Mouse (Mus musculus) forebrain, postnatal 0 days (tissue): ENCODE data around the gene Prr5. TPM values are rescaled to one million over a fixed set of nuclear protein-coding genes. Genes with fewer than 3 reads are reported as not detected.

ENCODE experiments used
- ATAC-seq: fragments of 200-750 bp; cut with Nextera tagmentation; 2 replicates; pipeline ENCODE4 v1.8.0; 2017; ENCODE audit warnings: mild to moderate bottlenecking, moderate library complexity
- DNase-seq: peaks from one replicate; pipeline ENCODE4 v3.0.0-alpha.2; 2015
- H3K27ac ChIP-seq: fragments of 300-500 bp; sonication (generic); 2 replicates; pipeline ENCODE4 v1.5.1; 2014; ENCODE audit warnings: low read depth, mild to moderate bottlenecking, antibody characterized with exemption, low read length, moderate library complexity, mixed read lengths
- H3K27me3 ChIP-seq: fragments of 300-500 bp; sonication (generic); 2 replicates; pipeline ENCODE4 v1.6.1; 2014; ENCODE audit warnings: mild to moderate bottlenecking, low read length, mixed read lengths; ENCODE audit not compliant: insufficient read depth
- H3K36me3 ChIP-seq: fragments of 300-500 bp; sonication (generic); 2 replicates; pipeline ENCODE4 v1.6.1; 2014; ENCODE audit warnings: mild to moderate bottlenecking, moderate library complexity; ENCODE audit not compliant: insufficient read depth
- H3K4me1 ChIP-seq: fragments of 300-500 bp; sonication (generic); 2 replicates; pipeline ENCODE4 v1.6.1; 2014; ENCODE audit warnings: antibody characterized with exemption; ENCODE audit not compliant: insufficient read depth
- H3K4me2 ChIP-seq: fragments of 300-500 bp; sonication (generic); 2 replicates; pipeline ENCODE4 v1.6.1; 2014; ENCODE audit warnings: low read depth, mild to moderate bottlenecking, moderate library complexity
- H3K4me3 ChIP-seq: fragments of 300-500 bp; sonication (generic); 2 replicates; pipeline ENCODE4 v1.5.1; 2014; ENCODE audit warnings: low read depth, low read length, mixed read lengths
- H3K9ac ChIP-seq: fragments of 300-500 bp; sonication (generic); 2 replicates; pipeline ENCODE4 v1.6.1; 2014; ENCODE audit warnings: mild to moderate bottlenecking
- H3K9me3 ChIP-seq: fragments of 300-500 bp; sonication (generic); 2 replicates; pipeline ENCODE4 v1.6.1; 2016; ENCODE audit warnings: low read length
- CTCF ChIP-seq: sonication (generic); IDR thresholded peaks from 2 replicates; pipeline ENCODE4 v1.5.1; 2016; ENCODE audit warnings: antibody characterized with exemption, control low read depth, low read depth
- WGBS: fragments of 180-500 bp; shearing (Covaris S2); extraction: QIAGEN DNeasy Blood & Tissue Kit; methylation state at CpG from one replicate; pipeline ENCODE4 v1.1.7; 2014; 5-methylcytosine and 5-hydroxymethylcytosine counted together
- polyA plus RNA-seq: library from polyadenylated mRNA; unstranded; fragments of >200 nt; fragmentation: Nextera tagmentation; extraction: Ambion mirVana; gene quantifications from 2 replicates; pipeline ENCODE4 v1.2.1, GENCODE M21; 2015
- total RNA-seq: library from RNA; depleted of rRNA; stranded (reverse); fragments of >200 nt; gene quantifications from 2 replicates; pipeline ENCODE4 v1.2.3, GENCODE M21; 2014

Gene Prr5
- total and polyA plus RNA-seq, 2 experiments from 2014 or later, result 17.2 to 28.2 TPM

DNA sequence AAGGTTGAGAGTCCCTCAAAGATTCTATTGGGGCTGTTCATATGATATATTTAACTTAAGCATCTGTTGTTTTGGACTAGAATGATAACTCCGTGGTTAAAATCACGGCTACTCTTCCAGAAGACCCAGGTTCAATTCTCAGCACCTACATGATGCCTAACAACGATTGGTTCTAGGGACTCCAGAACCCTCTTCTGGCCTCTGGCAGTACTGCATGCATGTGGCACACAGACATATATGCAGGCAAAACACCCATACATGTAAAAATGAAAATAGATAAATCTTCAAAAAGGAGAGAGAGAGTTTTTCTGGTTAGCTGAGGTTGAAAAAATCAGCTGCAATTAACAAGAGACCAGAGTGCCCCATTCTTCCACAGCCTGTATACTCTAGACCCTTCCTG, 12.7 kb upstream of the Prr5 start:
- H3K36me3 ChIP-seq, result no peaks in the 10 kb centered on the region; the same call in 1 of the 2 replicates
- no peak for DNase-seq
- H3K27ac ChIP-seq, result no peak overlapping the region

DNA sequence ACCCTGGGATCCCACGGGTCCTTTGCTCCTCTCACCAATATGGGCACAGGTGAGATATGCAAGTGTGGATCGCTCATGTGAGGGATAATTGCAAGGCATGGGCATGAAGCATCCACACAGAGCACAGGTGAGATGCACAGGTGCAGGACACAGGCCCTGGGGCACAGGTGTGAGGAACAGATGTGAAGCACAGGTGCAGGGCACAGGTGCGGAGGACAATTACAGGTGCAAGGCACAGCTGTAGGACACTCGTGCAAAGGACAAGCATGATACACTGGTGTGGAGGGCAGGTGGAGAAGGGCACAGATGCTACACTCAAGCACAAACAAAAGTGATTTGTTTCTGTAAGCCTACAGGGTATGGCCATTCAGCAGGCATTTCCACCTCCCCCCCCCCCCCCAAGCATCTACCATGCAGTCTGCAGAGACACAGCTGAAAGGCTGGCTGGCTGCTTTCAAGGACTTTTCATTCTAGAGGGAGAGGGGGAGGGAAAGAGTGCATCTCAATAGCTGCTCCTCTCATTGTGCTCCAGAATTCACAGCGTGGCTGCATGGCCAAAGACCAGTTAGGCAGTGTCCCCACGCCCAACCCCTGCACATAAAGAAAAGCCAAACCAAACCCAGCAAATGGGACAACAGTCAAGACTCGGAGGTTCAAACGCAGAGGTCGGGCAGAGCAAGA, 11.9 kb upstream of the Prr5 start:
- Histone ChIP-seq H3K9me3 (no peaks in the 10 kb centered on the region), H3K4me3 (no peak overlapping the region), H3K27ac (no peak overlapping the region), H3K27me3 (no peaks in the 10 kb centered on the region), H3K4me2 (no peak overlapping the region), H3K9ac (no peak overlapping the region), H3K36me3 (no peaks in the 10 kb centered on the region; the same call in 1 of the 2 replicates), H3K4me1 (peaks cover 5% of the 10 kb centered on the region)
- ATAC-seq (no peak), DNase-seq (no peak)
- TF ChIP-seq CTCF, result no peak
- WGBS, result 43% methylated on average over 9 of the region's 9 CpGs

More for the DNA sequence above, 12.7 kb upstream of the Prr5 start:
- Histone ChIP-seq H3K4me3 (no peak overlapping the region), H3K9me3 (no peaks in the 10 kb centered on the region), H3K4me1 (peaks cover 5% of the 10 kb centered on the region), H3K27me3 (no peaks in the 10 kb centered on the region), H3K9ac (no peak overlapping the region), H3K4me2 (no peak overlapping the region)
- no peak for TF ChIP-seq CTCF
- no peak for ATAC-seq
- whole genome bisulfite sequencing, result 91% methylated on average over 3 of the region's 3 CpGs

DNA sequence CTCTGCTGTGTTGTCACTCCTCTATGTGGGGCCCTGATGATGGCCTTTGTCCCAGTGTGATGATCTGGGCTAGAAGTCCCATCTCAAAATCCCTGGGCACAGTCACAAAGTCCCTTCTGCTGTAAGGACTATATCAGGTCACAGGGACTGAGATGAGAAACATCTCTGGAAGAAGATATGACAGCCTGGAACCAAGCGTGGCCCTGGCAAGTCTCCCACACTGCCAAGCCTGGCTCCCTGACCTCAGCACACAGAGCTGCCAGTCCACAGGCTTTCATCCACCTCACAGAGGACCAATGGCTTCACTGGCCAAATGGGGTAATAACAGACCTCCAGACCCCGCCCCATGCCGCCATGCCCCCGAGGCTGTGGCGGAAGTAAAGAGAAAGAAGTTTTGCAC, 10.8 kb upstream of the Prr5 start:
- DNase-seq, result no peak
- H3K27ac ChIP-seq, result no peak overlapping the region
- peaks cover 5% of the 10 kb centered on the region for H3K4me1 ChIP-seq
- no peak overlapping the region for H3K9ac ChIP-seq
- no peaks in the 10 kb centered on the region; the same call in 1 of the 2 replicates for H3K36me3 ChIP-seq
- no peak for TF ChIP-seq CTCF
- H3K4me2 ChIP-seq, result no peak overlapping the region
- no peaks in the 10 kb centered on the region for H3K9me3 ChIP-seq
- no peaks in the 10 kb centered on the region for H3K27me3 ChIP-seq
- 83% methylated on average over 5 of the region's 5 CpGs for WGBS
- H3K4me3 ChIP-seq, result no peak overlapping the region
- no peak for ATAC-seq

DNA sequence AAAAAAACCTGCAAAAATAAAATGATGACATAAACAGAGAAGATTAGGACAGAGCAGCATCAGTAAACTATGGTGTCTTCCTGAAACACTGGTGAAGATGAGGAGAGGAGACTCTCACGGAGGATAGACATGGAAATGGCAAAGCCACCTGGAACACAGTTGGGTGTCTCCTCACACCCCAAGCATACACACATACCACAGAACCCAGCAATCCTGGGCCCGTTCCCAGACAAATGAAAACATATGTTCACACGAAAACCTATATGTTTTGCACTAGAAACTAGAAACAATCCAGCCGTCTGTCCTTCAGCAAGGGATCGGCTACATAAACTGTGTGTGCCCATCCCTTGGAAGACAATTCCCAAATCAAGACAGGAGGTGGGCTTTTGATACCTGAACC, 9.6 kb upstream of the Prr5 start:
- Histone ChIP-seq H3K27me3 (no peaks in the 10 kb centered on the region), H3K9me3 (no peaks in the 10 kb centered on the region), H3K36me3 (no peaks in the 10 kb centered on the region; the same call in 1 of the 2 replicates), H3K27ac (no peak overlapping the region), H3K9ac (no peak overlapping the region), H3K4me3 (no peak overlapping the region), H3K4me2 (no peak overlapping the region), H3K4me1 (peaks cover 8% of the 10 kb centered on the region; the same call in 1 of the 2 replicates)
- 79% methylated on average over 5 of the region's 5 CpGs for WGBS
- TF ChIP-seq CTCF, result no peak
- no peak for ATAC-seq
- peak; percentile 54 for DNase-seq

DNA sequence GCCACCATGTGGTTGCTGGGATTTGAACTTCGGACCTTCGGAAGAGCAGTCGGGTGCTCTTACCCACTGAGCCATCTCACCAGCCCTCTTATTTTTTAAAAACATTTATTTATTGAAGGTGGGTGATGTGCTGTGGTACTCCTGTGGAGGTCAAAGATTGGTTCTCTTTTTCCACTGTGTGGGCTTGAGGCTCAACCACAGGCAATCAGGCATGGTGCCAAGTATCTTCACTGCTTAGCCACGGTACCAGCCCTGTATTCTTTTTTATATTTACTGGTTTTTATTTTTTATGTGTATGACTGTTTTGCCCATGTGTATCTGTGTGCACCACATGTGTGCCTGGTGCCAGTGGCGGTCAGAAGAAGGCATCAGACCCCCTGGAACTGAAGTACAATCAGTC, 8.1 kb upstream of the Prr5 start:
- Histone ChIP-seq H3K4me1 (peaks cover 8% of the 10 kb centered on the region; the same call in 1 of the 2 replicates), H3K9ac (no peak overlapping the region), H3K27me3 (no peaks in the 10 kb centered on the region), H3K27ac (no peak overlapping the region), H3K4me2 (no peak overlapping the region), H3K9me3 (no peaks in the 10 kb centered on the region), H3K36me3 (no peaks in the 10 kb centered on the region; the same call in 1 of the 2 replicates), H3K4me3 (no peak overlapping the region)
- ATAC-seq (no peak), DNase-seq (no peak)
- TF ChIP-seq CTCF, result no peak
- WGBS, result 87% methylated on average over 5 of the region's 5 CpGs

DNA sequence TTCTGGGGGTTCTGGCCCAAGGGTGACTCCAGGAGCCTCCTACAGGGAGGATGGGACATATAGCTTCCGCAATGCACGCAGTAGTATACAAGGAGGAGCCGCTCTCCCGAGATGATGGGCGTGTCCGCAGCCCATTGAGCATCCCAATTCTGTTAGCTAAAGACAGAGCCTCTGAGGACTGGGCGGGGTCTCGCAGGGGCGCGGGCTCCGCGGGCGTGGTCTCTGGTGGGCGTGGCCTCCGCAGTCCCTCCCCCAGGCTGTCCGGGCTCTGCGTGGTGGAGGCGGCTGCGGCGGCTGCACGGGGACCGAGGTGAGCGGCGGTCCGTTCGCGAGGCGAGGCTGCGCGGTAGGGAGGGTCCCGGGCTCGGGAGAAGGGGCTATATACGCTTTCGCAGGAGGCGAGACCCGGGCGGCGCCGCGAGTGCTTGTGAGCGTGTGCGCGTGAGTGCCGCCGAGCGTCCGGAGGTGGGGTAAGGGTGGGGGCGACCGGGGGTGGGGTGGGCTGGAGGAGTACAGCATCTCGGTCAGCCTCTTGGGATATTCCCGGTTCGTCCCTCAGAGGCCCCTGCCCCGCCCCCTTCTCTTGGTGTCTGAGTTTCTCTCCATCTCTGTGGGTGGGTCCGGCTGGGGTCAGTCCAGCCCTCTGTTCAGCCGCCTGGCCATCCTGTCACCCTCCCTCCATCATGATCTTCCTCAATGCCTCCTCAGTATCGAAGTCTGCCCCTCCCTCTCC, 6.3 kb upstream of the Prr5 start:
- ATAC-seq (peak; percentile 76), DNase-seq (peak; percentile 80)
- Histone ChIP-seq H3K36me3 (no peaks in the 10 kb centered on the region), H3K27ac (peak overlapping the region; percentile 24; the same call in 1 of the 2 replicates), H3K4me2 (peak overlapping the region; percentile 80), H3K27me3 (no peaks in the 10 kb centered on the region), H3K4me1 (peaks cover 8% of the 10 kb centered on the region; the same call in 1 of the 2 replicates), H3K9ac (peak overlapping the region; percentile 76), H3K4me3 (peak overlapping the region; percentile 64), H3K9me3 (no peaks in the 10 kb centered on the region)
- 6% methylated on average over 46 of the region's 56 CpGs for WGBS
- TF ChIP-seq CTCF, result peak; percentile 18; the same call in 1 of the 2 replicates

DNA sequence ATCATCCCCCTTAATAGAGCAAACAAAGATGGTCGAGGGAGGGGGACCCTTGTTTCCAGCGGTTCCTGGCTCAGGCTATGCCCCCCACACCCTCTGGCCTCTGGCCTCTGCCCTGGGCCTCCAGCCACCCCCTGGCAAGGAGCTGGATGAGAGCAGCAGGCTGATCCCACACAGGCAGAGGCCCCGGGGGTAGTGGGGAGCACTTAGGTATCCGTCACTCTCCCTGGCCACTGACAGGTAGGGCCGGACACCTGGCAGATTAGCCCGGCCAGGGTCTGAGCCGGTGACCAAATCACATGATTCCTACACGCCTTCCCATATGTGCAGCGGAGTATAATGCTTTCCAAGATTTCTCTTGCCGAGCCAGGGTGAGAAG, 5.7 kb upstream of the Prr5 start:
- no peak for DNase-seq
- WGBS, result 40% methylated on average over 10 of the region's 10 CpGs

More for the DNA sequence above, 5.7 kb upstream of the Prr5 start:
- ATAC-seq, result no peak
- no peaks in the 10 kb centered on the region for H3K36me3 ChIP-seq
- no peaks in the 10 kb centered on the region for H3K27me3 ChIP-seq
- TF ChIP-seq CTCF, result no peak
- H3K9me3 ChIP-seq, result no peaks in the 10 kb centered on the region
- peak overlapping the region; percentile 64 for H3K4me3 ChIP-seq
- peak overlapping the region; percentile 24; the same call in 1 of the 2 replicates for H3K27ac ChIP-seq
- peaks cover 8% of the 10 kb centered on the region; the same call in 1 of the 2 replicates for H3K4me1 ChIP-seq
- peak overlapping the region; percentile 80 for H3K4me2 ChIP-seq
- H3K9ac ChIP-seq, result peak overlapping the region; percentile 76
